Comparison of ENCODE assay signal across 9 mouse cellular contexts in the genomic region with DNA sequence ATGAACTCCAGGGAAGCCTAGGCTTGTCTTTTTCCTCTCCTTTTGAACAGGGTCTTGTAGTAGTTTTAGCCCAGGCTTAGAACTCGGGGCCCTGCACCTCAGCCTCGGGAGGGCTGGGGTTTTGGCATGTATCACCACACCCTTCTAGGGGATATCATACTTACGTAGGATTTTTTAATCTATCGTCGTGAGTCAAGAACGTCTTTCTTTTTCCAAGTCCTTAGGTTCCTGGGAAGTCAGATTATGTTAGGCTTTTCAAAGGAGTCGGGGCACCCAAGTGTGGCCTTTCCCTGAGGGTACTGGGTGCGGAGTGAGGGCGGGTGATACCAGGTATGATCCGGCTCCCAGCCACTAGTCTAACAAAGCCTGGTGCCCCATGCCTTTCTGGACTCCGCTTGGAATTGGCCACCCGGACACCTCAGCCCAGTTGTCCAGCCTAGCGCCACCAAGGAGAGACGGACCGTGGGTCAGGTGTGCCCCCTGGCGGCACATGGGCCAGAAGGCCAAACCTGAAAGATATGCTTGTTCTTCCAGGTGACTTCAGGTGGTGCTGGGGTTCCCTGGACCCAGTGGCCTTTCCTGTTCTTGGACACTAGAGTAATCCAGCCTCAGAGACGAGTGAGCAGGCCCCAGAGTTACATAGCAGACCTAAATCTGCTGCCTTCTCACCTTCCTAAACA. TPM values are rescaled to one million over a fixed set of nuclear protein-coding genes. Genes with fewer than 3 reads are reported as not detected.
DNase-seq lines count a peak whose midpoint lies in the region; ATAC-seq and TF ChIP-seq lines count a peak whose summit lies in the region.
"Had no signal": no experiment of that assay in that cellular context is flagged by ENCODE, and none has a peak within 500 bp of the region (broad histone marks: within the 10 kb centered on the region; RNA-seq: fewer than 3 reads in every experiment).

No protein-coding gene starts in this region.

- intact Hi-C loops in heart, adult 2 months (cut with DNase I): loop anchor here (1.0 kb wide), 1 partner anchor 36 kb away; no protein-coding TSS in a partner anchor
- intact Hi-C loops in heart, postnatal 25 days (cut with DNase I): loop anchor here (1.0 kb wide), 2 partner anchors 32 to 36 kb away; no protein-coding TSS in a partner anchor
- intact Hi-C loops in left cerebral cortex, postnatal 25 days (cut with DNase I): loop anchor here (2.0 kb wide), 1 partner anchor 37 kb away; no protein-coding TSS in a partner anchor
- intact Hi-C loops in left cerebral cortex, postnatal 10 days (cut with DNase I): loop anchor here (5.0 kb wide), 1 partner anchor 34 kb away; no protein-coding TSS in a partner anchor

- H3K27ac ChIP-seq in heart, adult 2 months: no peak overlapping the region
- no peak overlapping the region for H3K27ac ChIP-seq in liver, embryonic 15.5 days (replicated peaks)
- H3K27ac ChIP-seq: midbrain, embryonic 12.5 days had no signal

- H3K9ac ChIP-seq in heart, adult 2 months (ENCODE audit: low read depth, low read length): no peak overlapping the region
- H3K9ac ChIP-seq in liver, embryonic 15.5 days: no peak overlapping the region
- H3K9ac ChIP-seq: midbrain, embryonic 12.5 days had no signal

- H3ac ChIP-seq in C2C12 (ENCODE audit: control insufficient read depth, insufficient read length, low read depth): no peak overlapping the region

- TF ChIP-seq CTCF in heart, adult 2 months (IDR thresholded peaks at IDR 0.05): peak; percentile 67
- peak; percentile 24 for TF ChIP-seq CTCF in C2C12 (IDR thresholded peaks at IDR 0.05; ENCODE audit: control insufficient read depth, insufficient read depth, insufficient read length)

- no peak for TF ChIP-seq EP300 in heart, adult 2 months (IDR thresholded peaks at IDR 0.05; ENCODE audit: insufficient read depth, low read depth, low read length)

- WGBS in heart, adult 2 months: 68% methylated on average over 17 of the region's 17 CpGs
- WGBS in liver, embryonic 15.5 days (ENCODE audit: insufficient replicate concordance): 55% methylated on average over 17 of the region's 17 CpGs

- peak in 1 of 2 experiments; percentile 42 for DNase-seq in heart, adult 2 months
- no peak for DNase-seq in heart, postnatal 25 days (ENCODE audit: low spot score)
- peak; percentile 52 for DNase-seq in embryo, embryonic 9.5 days (ENCODE audit: extremely low spot score)
- DNase-seq in left cerebral cortex, postnatal 25 days (ENCODE audit: low spot score in 2 of 2): no peak
- no peak for DNase-seq in layer of hippocampus, adult 9-11 months
- no peak for DNase-seq in left cerebral cortex, postnatal 10 days (ENCODE audit: extremely low spot score in 1 of 2, low spot score in 2 of 2)

- no peaks in the 10 kb centered on the region for H3K79me2 ChIP-seq in heart, adult 2 months (replicated peaks; ENCODE audit: control insufficient read depth, insufficient read depth, low read length)
- no peaks in the 10 kb centered on the region for H3K79me2 ChIP-seq in C2C12 (ENCODE audit: control insufficient read depth, insufficient read depth)

- H3K27me3 ChIP-seq in heart, adult 2 months (ENCODE audit: control insufficient read depth, insufficient read depth, low read length): peaks cover 15% of the 10 kb centered on the region
- H3K27me3 ChIP-seq in C2C12 (ENCODE audit: control insufficient read depth, insufficient read depth, insufficient read length): peaks cover 33% of the 10 kb centered on the region
- peaks cover 54% of the 10 kb centered on the region for H3K27me3 ChIP-seq in liver, embryonic 15.5 days

- H3K36me3 ChIP-seq in heart, adult 2 months (ENCODE audit: control insufficient read depth, insufficient read depth, low read length): no peaks in the 10 kb centered on the region
- no peaks in the 10 kb centered on the region for H3K36me3 ChIP-seq in C2C12 (ENCODE audit: control insufficient read depth, insufficient read depth)
- H3K36me3 ChIP-seq in liver, embryonic 15.5 days (replicated peaks): no peaks in the 10 kb centered on the region
- H3K36me3 ChIP-seq: midbrain, embryonic 12.5 days had no signal

- 0 out of 2 replicates have a peak, but pooled peaks have one; percentile 13 for ATAC-seq in liver, embryonic 15.5 days (ENCODE audit: insufficient read depth)

- no peaks in the 10 kb centered on the region for H3K9me3 ChIP-seq in liver, embryonic 15.5 days (replicated peaks)
- H3K9me3 ChIP-seq: midbrain, embryonic 12.5 days had no signal

- no peak overlapping the region for H3K4me3 ChIP-seq in heart, adult 2 months
- no peak overlapping the region for H3K4me3 ChIP-seq in C2C12 (ENCODE audit: insufficient read depth, poor library complexity, severe bottlenecking)
- no peak overlapping the region for H3K4me3 ChIP-seq in liver, embryonic 15.5 days (replicated peaks)
- H3K4me3 ChIP-seq: midbrain, embryonic 12.5 days had no signal

- no peaks in the 10 kb centered on the region for H3K79me3 ChIP-seq in C2C12 (ENCODE audit: low read depth)

- peaks cover 3% of the 10 kb centered on the region for H3K4me1 ChIP-seq in heart, adult 2 months (ENCODE audit: control insufficient read depth, insufficient read depth, low read length)
- H3K4me1 ChIP-seq in liver, embryonic 15.5 days (replicated peaks): peaks cover 30% of the 10 kb centered on the region

- TF ChIP-seq POLR2A in heart, adult 2 months (IDR thresholded peaks at IDR 0.05; ENCODE audit: insufficient read depth, low read depth, low read length): no peak

- no peak overlapping the region for H3K4me2 ChIP-seq in liver, embryonic 15.5 days
- H3K4me2 ChIP-seq: midbrain, embryonic 12.5 days had no signal

TF ChIP-seq in C2C12, 6 proteins besides CTCF, POLR2A, EP300 and RAD21:
- TF ChIP-seq MYOG (IDR thresholded peaks at IDR 0.05; ENCODE audit: control insufficient read depth, extremely low read depth, insufficient read length) (no peak), FOSL1 (IDR thresholded peaks at IDR 0.05; ENCODE audit: insufficient read depth, low read length, poor library complexity, severe bottlenecking) (no peak), USF1 (IDR thresholded peaks at IDR 0.05; ENCODE audit: low read depth) (no peak), CEBPB (IDR thresholded peaks at IDR 0.05; ENCODE audit: low read depth) (no peak), MAX (IDR thresholded peaks at IDR 0.05) (no peak), MYOD1 (IDR thresholded peaks at IDR 0.05; ENCODE audit: control insufficient read depth, insufficient read length, low read depth) (no peak)

RNA-seq across cellular contexts. Expression of a gene that starts 7.6 kb away (rescaled TPM):
- total RNA-seq in heart, adult 2 months (2021): not detected
- 0.06 TPM in 1 of 2 replicates, not detected in the other for polyA plus RNA-seq in heart, adult 2 months (2012; rRNA removed)
- total RNA-seq in heart, postnatal 25 days (2021): not detected
- not detected for polyA plus RNA-seq in C2C12 (2012; fragmentation: generic; extraction: Trizol)
- 0.08 TPM in 1 of 2 replicates, not detected in the other for polyA plus RNA-seq in liver, embryonic 15.5 days (2015; fragmentation: Nextera tagmentation; extraction: Ambion mirVana)
- total RNA-seq in left cerebral cortex, postnatal 25 days (2021): under 1 TPM in 1 of 2 experiments, not detected in 1; 0.27 TPM
- total RNA-seq in left cerebral cortex, postnatal 10 days (2021): under 1 TPM; 0.24 to 0.28 TPM
- polyA plus RNA-seq: midbrain, embryonic 12.5 days had no signal

RNA-seq across cellular contexts. Expression of a gene that starts 13.6 kb away (rescaled TPM):
- 1 to 10 TPM; 1.8 to 2.4 TPM for total RNA-seq in heart, adult 2 months (2021)
- polyA plus RNA-seq in heart, adult 2 months (2012; rRNA removed): 3.7 and 4.6 TPM in 2 replicates
- 1 to 10 TPM; 1.9 to 2.0 TPM for total RNA-seq in heart, postnatal 25 days (2021)
- polyA plus RNA-seq in C2C12 (2012; fragmentation: generic; extraction: Trizol): 2.5 TPM
- 14.3 and 15.5 TPM in 2 replicates for polyA plus RNA-seq in liver, embryonic 15.5 days (2015; fragmentation: Nextera tagmentation; extraction: Ambion mirVana)
- total RNA-seq in left cerebral cortex, postnatal 25 days (2021): 10 to 100 TPM; 33.4 to 37.9 TPM
- total RNA-seq in left cerebral cortex, postnatal 10 days (2021): 10 to 100 TPM; 46.4 to 46.6 TPM

RNA-seq across cellular contexts. Expression of a gene that starts 46.4 kb away (rescaled TPM):
- under 1 TPM in 1 of 2 experiments, not detected in 1; 0.14 TPM for total RNA-seq in heart, adult 2 months (2021)
- polyA plus RNA-seq in heart, adult 2 months (2012; rRNA removed): 0.06 TPM in 1 of 2 replicates, not detected in the other
- total RNA-seq in heart, postnatal 25 days (2021): under 1 TPM in 1 of 2 experiments, not detected in 1; 0.11 TPM
- 0.40 TPM for polyA plus RNA-seq in C2C12 (2012; fragmentation: generic; extraction: Trizol)
- 0.54 and 0.78 TPM in 2 replicates for polyA plus RNA-seq in liver, embryonic 15.5 days (2015; fragmentation: Nextera tagmentation; extraction: Ambion mirVana)
- total RNA-seq in left cerebral cortex, postnatal 25 days (2021): under 1 TPM; 0.64 to 0.87 TPM
- total RNA-seq in left cerebral cortex, postnatal 10 days (2021): 1 to 10 TPM in 1 of 2 experiments, under 1 TPM in 1; 0.56 to 1.2 TPM
- polyA plus RNA-seq: midbrain, embryonic 12.5 days had no signal

Comparison
In these comparisons a context has a peak if more than half of its experiments do, and no peak if none do; other contexts are left out.
1. RNA of a gene that starts 13.6 kb away (total RNA-seq): 46.4 to 46.6 TPM in left cerebral cortex, postnatal 10 days and 33.4 to 37.9 TPM in left cerebral cortex, postnatal 25 days; 1.8 to 2.4 TPM in heart, adult 2 months and 1.9 to 2.0 TPM in heart, postnatal 25 days; every median in the first group is over 10 times any median in the second.